Mouse (Mus musculus): ENCODE results near the gene Minar1. TPM values are rescaled to one million over a fixed set of nuclear protein-coding genes. Genes with fewer than 3 reads are reported as not detected.

Gene Minar1
- polyA plus RNA-seq (2015; fragmentation: Nextera tagmentation; extraction: Ambion mirVana): 1.9 and 2.0 TPM in 2 replicates

- ATAC-seq (replicated peaks): peak; percentile 87
- no peaks in the 10 kb centered on the region for H3K9me3 ChIP-seq
- H3K4me2 ChIP-seq: peak within 1 kb of the TSS; percentile 99
- H3K9ac ChIP-seq: peak within 1 kb of the TSS; percentile 61
- peak within 1 kb of the TSS; percentile 63 for H3K4me3 ChIP-seq
- peaks cover 22% of the 10 kb centered on the region for H3K4me1 ChIP-seq
- no peaks in the 10 kb centered on the region for H3K36me3 ChIP-seq (replicated peaks)
- no peak within 1 kb of the TSS for H3K27ac ChIP-seq
- H3K27me3 ChIP-seq (replicated peaks): peaks cover 13% of the 10 kb centered on the region; the same call in 1 of the 2 replicates
- under 1% methylated on average over 27 of the region's 27 CpGs for WGBS
Measured at GRCm38 (mm10) chr9:89623006-89623760, at the start of gene Minar1. TSS of gene Minar1 (minus strand) at chr9:89623125.

GRCm38 (mm10) chr9:89669878-89670277 is 47.0 kb upstream of the Minar1 start:
- Histone ChIP-seq H3K27ac (no peak overlapping the region), H3K9ac (no peak overlapping the region), H3K36me3 (replicated peaks) (no peaks in the 10 kb centered on the region), H3K4me3 (no peak overlapping the region), H3K9me3 (no peaks in the 10 kb centered on the region), H3K4me1 (no peaks in the 10 kb centered on the region), H3K27me3 (replicated peaks) (no peaks in the 10 kb centered on the region), H3K4me2 (no peak overlapping the region)
- WGBS: 84% methylated on average over 4 of the region's 4 CpGs
- ATAC-seq (replicated peaks): no peak

DNA sequence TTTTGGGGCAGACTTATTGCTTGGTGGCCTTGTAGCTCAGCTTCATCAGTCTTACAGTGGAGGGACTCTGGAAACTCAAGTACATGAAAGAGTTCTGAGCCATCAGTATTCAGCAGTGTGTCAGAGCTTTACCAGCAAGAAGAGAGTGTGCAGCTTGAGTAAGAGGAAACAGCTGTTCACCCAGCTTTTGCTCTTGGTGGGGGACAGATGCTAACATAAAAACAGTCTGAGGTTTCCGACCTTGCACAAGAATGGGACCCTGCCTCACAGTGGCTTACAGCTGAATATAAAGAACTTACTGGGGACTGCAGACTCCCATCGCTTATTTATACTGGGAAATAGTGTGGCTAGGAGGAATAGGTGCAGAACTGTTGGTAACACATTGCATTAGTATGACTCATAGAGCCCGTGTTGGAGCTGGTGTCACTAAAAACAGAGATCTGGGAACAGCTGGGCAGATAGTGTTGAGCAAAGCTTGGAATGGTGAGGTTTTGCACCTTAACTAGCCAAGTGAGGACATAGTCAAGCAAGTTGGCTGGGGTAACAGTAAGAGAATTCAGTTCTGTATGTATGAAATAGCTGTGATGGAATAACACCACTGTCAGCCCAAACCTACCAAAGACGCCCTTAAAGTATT is 44.5 kb upstream of the Minar1 start:
- 84% methylated on average over 4 of the region's 4 CpGs for WGBS
- no peak overlapping the region for H3K4me2 ChIP-seq
- no peaks in the 10 kb centered on the region for H3K27me3 ChIP-seq (replicated peaks)
- H3K9ac ChIP-seq: no peak overlapping the region
- no peak overlapping the region for H3K4me3 ChIP-seq
- H3K4me1 ChIP-seq: no peaks in the 10 kb centered on the region
- H3K9me3 ChIP-seq: no peaks in the 10 kb centered on the region
- no peak for ATAC-seq (replicated peaks)
- H3K27ac ChIP-seq: no peak overlapping the region
- H3K36me3 ChIP-seq (replicated peaks): no peaks in the 10 kb centered on the region

GRCm38 (mm10) chr9:89650913-89651312 is 28.0 kb upstream of the Minar1 start:
- no peak overlapping the region for H3K4me3 ChIP-seq
- WGBS: 81% methylated on average over 6 of the region's 6 CpGs
- no peaks in the 10 kb centered on the region for H3K27me3 ChIP-seq (replicated peaks)

GRCm38 (mm10) chr9:89637453-89637852 is 14.5 kb upstream of the Minar1 start:
- WGBS: 94% methylated on average over 3 of the region's 3 CpGs
- H3K4me1 ChIP-seq: no peaks in the 10 kb centered on the region
- H3K27ac ChIP-seq: no peak overlapping the region
- no peak overlapping the region for H3K4me3 ChIP-seq
- no peaks in the 10 kb centered on the region for H3K36me3 ChIP-seq (replicated peaks)
- no peak for ATAC-seq (replicated peaks)
- H3K27me3 ChIP-seq (replicated peaks): no peaks in the 10 kb centered on the region
- H3K9ac ChIP-seq: no peak overlapping the region
- no peak overlapping the region for H3K4me2 ChIP-seq
- no peaks in the 10 kb centered on the region for H3K9me3 ChIP-seq

More at GRCm38 (mm10) chr9:89650913-89651312, 28.0 kb upstream of the Minar1 start:
- H3K9me3 ChIP-seq: no peaks in the 10 kb centered on the region
- no peak for ATAC-seq (replicated peaks)
- no peak overlapping the region for H3K4me2 ChIP-seq
- no peak overlapping the region for H3K9ac ChIP-seq
- H3K36me3 ChIP-seq (replicated peaks): no peaks in the 10 kb centered on the region
- H3K4me1 ChIP-seq: no peaks in the 10 kb centered on the region
- H3K27ac ChIP-seq: no peak overlapping the region

GRCm38 (mm10) chr9:89622296-89623005 is 474 bp downstream of the Minar1 start:
- Histone ChIP-seq H3K9ac (peak overlapping the region; percentile 61), H3K4me1 (peaks cover 22% of the 10 kb centered on the region), H3K36me3 (replicated peaks) (no peaks in the 10 kb centered on the region), H3K27ac (no peak overlapping the region), H3K9me3 (no peaks in the 10 kb centered on the region), H3K4me3 (peak overlapping the region; percentile 63), H3K27me3 (replicated peaks) (peaks cover 13% of the 10 kb centered on the region; the same call in 1 of the 2 replicates), H3K4me2 (peak overlapping the region; percentile 99)
- under 1% methylated on average over 42 of the region's 42 CpGs for WGBS
- ATAC-seq (replicated peaks): peak; percentile 81

GRCm38 (mm10) chr9:89621750-89622149 is 1.2 kb downstream of the Minar1 start:
- no peak for ATAC-seq (replicated peaks)
- Histone ChIP-seq H3K4me1 (peaks cover 22% of the 10 kb centered on the region), H3K4me3 (peak overlapping the region; percentile 63), H3K4me2 (peak overlapping the region; percentile 99), H3K9ac (no peak overlapping the region), H3K9me3 (no peaks in the 10 kb centered on the region), H3K27me3 (replicated peaks) (peaks cover 13% of the 10 kb centered on the region; the same call in 1 of the 2 replicates), H3K27ac (no peak overlapping the region), H3K36me3 (replicated peaks) (no peaks in the 10 kb centered on the region)
- WGBS: 6% methylated on average over 11 of the region's 11 CpGs

GRCm38 (mm10) chr9:89620347-89620746 is 2.6 kb downstream of the Minar1 start:
- Histone ChIP-seq H3K4me2 (no peak overlapping the region), H3K27me3 (replicated peaks) (peaks cover 13% of the 10 kb centered on the region; the same call in 1 of the 2 replicates), H3K27ac (no peak overlapping the region), H3K9me3 (no peaks in the 10 kb centered on the region), H3K4me1 (peaks cover 22% of the 10 kb centered on the region), H3K4me3 (no peak overlapping the region), H3K36me3 (replicated peaks) (no peaks in the 10 kb centered on the region), H3K9ac (no peak overlapping the region)
- ATAC-seq (replicated peaks): no peak
- 18% methylated on average over 6 of the region's 6 CpGs for WGBS

- Histone ChIP-seq H3K27ac (no peak overlapping the region), H3K9ac (no peak overlapping the region), H3K4me3 (no peak overlapping the region), H3K36me3 (replicated peaks) (no peaks in the 10 kb centered on the region), H3K4me1 (peaks cover 10% of the 10 kb centered on the region), H3K4me2 (no peak overlapping the region), H3K9me3 (no peaks in the 10 kb centered on the region), H3K27me3 (replicated peaks) (peaks cover 13% of the 10 kb centered on the region; the same call in 1 of the 2 replicates)
- ATAC-seq (replicated peaks): no peak
- 98% methylated on average over 2 of the region's 2 CpGs for WGBS
Measured at GRCm38 (mm10) chr9:89616946-89617345, 6.0 kb downstream of the Minar1 start.

GRCm38 (mm10) chr9:89610592-89610991 is 12.3 kb downstream of the Minar1 start:
- ATAC-seq (replicated peaks): 0 out of 2 replicates have a peak, but pooled peaks have one; percentile 32
- Histone ChIP-seq H3K9me3 (no peaks in the 10 kb centered on the region), H3K9ac (no peak overlapping the region), H3K27me3 (replicated peaks) (no peaks in the 10 kb centered on the region), H3K4me1 (0 out of 2 replicates have a peak, but pooled peaks cover 5% of the 10 kb centered on the region), H3K4me3 (no peak overlapping the region), H3K4me2 (no peak overlapping the region), H3K36me3 (replicated peaks) (no peaks in the 10 kb centered on the region), H3K27ac (no peak overlapping the region)
- 63% methylated on average over 4 of the region's 4 CpGs for WGBS

GRCm38 (mm10) chr9:89607321-89607720 is 15.6 kb downstream of the Minar1 start:
- 0 out of 2 replicates have a peak, but pooled peaks cover 5% of the 10 kb centered on the region for H3K4me1 ChIP-seq
- no peak for ATAC-seq (replicated peaks)
- 77% methylated on average over 7 of the region's 7 CpGs for WGBS
- no peak overlapping the region for H3K4me3 ChIP-seq
- H3K27ac ChIP-seq: no peak overlapping the region
- H3K36me3 ChIP-seq (replicated peaks): no peaks in the 10 kb centered on the region
- no peaks in the 10 kb centered on the region for H3K27me3 ChIP-seq (replicated peaks)
- no peak overlapping the region for H3K4me2 ChIP-seq
- no peak overlapping the region for H3K9ac ChIP-seq
- H3K9me3 ChIP-seq: no peaks in the 10 kb centered on the region

- Histone ChIP-seq H3K9ac (no peak overlapping the region), H3K4me3 (no peak overlapping the region), H3K4me2 (no peak overlapping the region), H3K27me3 (replicated peaks) (no peaks in the 10 kb centered on the region), H3K4me1 (0 out of 2 replicates have a peak, but pooled peaks cover 5% of the 10 kb centered on the region), H3K9me3 (no peaks in the 10 kb centered on the region), H3K27ac (no peak overlapping the region), H3K36me3 (replicated peaks) (no peaks in the 10 kb centered on the region)
- 81% methylated on average over 11 of the region's 11 CpGs for WGBS
- ATAC-seq (replicated peaks): no peak
Measured at GRCm38 (mm10) chr9:89606256-89606655, 16.7 kb downstream of the Minar1 start.
